Mouse (Mus musculus) testis, adult 2 months (tissue): ENCODE results near the gene Slf2.

ENCODE experiments used
- CTCF ChIP-seq: fragments of 200-500 bp; IDR thresholded peaks from 2 replicates; pipeline ENCODE4 v1.5.1; 2012; ENCODE audit warnings: low read depth, mild to moderate bottlenecking, inconsistent platforms, low read length, moderate library complexity; ENCODE audit not compliant: control insufficient read depth, insufficient read depth, insufficient replicate concordance
- POLR2A ChIP-seq: fragments of 200-500 bp; IDR thresholded peaks from 2 replicates; pipeline ENCODE4 v1.6.1; 2012; ENCODE audit warnings: low read depth, mild to moderate bottlenecking, inconsistent platforms, low read length, moderate library complexity; ENCODE audit not compliant: control insufficient read depth

- TF ChIP-seq CTCF (no peak), POLR2A (no peak)
These were observed 22.9 kb upstream of the Slf2 start for GRCm38 (mm10) chr19:44907851-44908690.
